Mouse (Mus musculus): Measurements from ENCODE around the gene Usmg5.

GRCm38 (mm10) chr19:47104641-47105271 lies 14.3 kb upstream of the Usmg5 start:
- TF ChIP-seq CTCF (IDR thresholded peaks at IDR 0.05; ENCODE audit: low read depth, low read length) (no peak), POLR2A (IDR thresholded peaks at IDR 0.05; ENCODE audit: extremely low read depth, insufficient read depth, low read length) (no peak)
